Mouse (Mus musculus) sigmoid colon, adult 10 weeks (tissue): Measurements from ENCODE around the gene Pglyrp4. TPM values are rescaled to one million over a fixed set of nuclear protein-coding genes. Genes with fewer than 3 reads are reported as not detected.

Experiments
- polyA plus RNA-seq: library from polyadenylated mRNA; stranded (reverse); fragments of 350-450 nt; fragmentation: Illumina TruSeq; extraction: RNeasy Lipid Tissue Mini Kit (QIAGEN cat#74804); gene quantifications from one replicate; pipeline ENCODE4 v1.2.3, GENCODE M21; 2014; ENCODE audit warnings: low read depth, low replicate concordance

Pglyrp4 gene
- polyA plus RNA-seq: not detected

DNA sequence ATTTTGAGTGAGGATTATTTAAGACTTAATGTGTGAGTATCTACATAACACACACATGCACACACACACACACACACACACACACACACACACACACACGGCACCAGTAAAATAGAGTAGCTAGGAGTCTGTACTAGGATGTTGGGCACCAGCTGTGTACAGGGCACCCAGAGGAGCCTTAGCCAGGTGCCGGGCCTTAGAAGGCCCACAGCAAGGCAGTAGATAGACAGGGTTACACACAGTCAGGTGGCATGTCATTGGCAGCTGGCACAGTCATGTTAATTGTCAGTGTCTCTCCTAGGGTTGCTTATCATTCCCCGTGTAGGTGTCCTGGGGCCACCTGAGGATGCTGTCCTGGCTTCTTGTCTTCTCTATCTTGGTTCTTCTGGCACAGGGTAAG lies at the start of gene Pglyrp4:
Pglyrp4 (plus strand) TSS at position 301 of the 400 bp plus-strand sequence.

DNA sequence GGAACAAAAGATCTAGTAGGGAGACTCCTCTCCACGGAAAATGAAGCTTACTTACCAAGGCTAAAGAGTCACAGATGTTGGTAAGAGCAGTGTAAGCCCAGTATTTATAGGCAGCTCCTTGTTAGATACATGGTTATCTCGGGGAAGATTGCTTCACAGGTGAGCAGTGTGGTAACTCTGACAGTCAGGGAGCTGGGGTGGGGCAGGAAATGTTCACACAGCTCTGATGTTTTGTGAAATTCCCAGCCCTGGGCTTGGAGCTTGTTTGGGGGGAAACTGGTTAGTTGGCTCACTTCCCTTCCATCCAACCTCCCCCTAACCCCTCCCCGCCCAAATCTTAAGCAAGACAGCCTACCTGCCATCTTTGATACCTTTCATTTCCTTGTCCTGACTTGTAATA lies 31.1 kb upstream of the Pglyrp4 start, which contains the start of gene S100a9:
S100a9 (minus strand) TSS at position 109 of the 400 bp plus-strand sequence.

DNA sequence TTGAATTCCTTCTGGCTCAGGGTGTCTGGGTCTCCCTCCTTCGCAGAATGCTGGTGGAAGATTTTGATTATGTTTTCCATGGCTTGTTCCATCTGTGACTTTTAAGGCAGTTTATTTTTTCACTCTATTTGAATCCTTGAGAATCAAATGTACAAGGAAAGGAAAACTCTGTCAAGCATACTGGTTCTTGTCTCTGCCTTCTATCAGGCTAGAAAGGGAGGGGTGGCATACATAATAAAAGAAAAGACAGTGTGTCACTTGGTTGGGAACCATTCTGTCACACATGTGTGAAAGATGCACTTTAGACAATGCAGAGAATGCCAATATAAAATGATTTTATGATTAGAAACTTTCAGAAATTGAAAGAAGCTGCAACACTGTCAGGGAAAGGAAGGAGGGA lies 51.1 kb downstream of the Pglyrp4 start, which contains the start of gene Gm5849:
Gm5849 (minus strand) TSS at position 101 of the 400 bp plus-strand sequence.

Other genes with a start within 250 kb of the Pglyrp4 start
- gene Snapin, start 235.9 kb upstream of the Pglyrp4 start, polyA plus RNA-seq: 68.4 TPM
- 156 TPM for gene Chtop, start 217.4 kb upstream of the Pglyrp4 start, polyA plus RNA-seq
- 84.9 TPM for gene S100a1, start 212.5 kb upstream of the Pglyrp4 start, polyA plus RNA-seq
- gene S100a13, start 212.5 kb upstream of the Pglyrp4 start, polyA plus RNA-seq: 15.8 TPM
- gene S100a14, start 200.1 kb upstream of the Pglyrp4 start, polyA plus RNA-seq: 53.2 TPM
- 96.5 TPM for gene S100a16, start 189.7 kb upstream of the Pglyrp4 start, polyA plus RNA-seq
- not detected for gene S100a3, start 166.3 kb upstream of the Pglyrp4 start, polyA plus RNA-seq
- gene S100a2, start 136.7 kb upstream of the Pglyrp4 start, polyA plus RNA-seq: not detected
- not detected for gene Gm42674, start 125.0 kb upstream of the Pglyrp4 start, polyA plus RNA-seq
- gene S100a4, start 123.1 kb upstream of the Pglyrp4 start, polyA plus RNA-seq: 13.6 TPM
- gene S100a5, start 118.4 kb upstream of the Pglyrp4 start, polyA plus RNA-seq: not detected
- gene S100a6, start 114.0 kb upstream of the Pglyrp4 start, polyA plus RNA-seq: 583 TPM
- gene S100a7a, start 72.9 kb upstream of the Pglyrp4 start, polyA plus RNA-seq: 1.8 TPM
- 9.0 TPM for gene S100a8, start 57.9 kb upstream of the Pglyrp4 start, polyA plus RNA-seq
- gene S100a9, start 31.2 kb upstream of the Pglyrp4 start, polyA plus RNA-seq: 2.4 TPM
- gene Gm5849, start 51.0 kb downstream of the Pglyrp4 start, polyA plus RNA-seq: not detected